Mouse (Mus musculus) mesoderm, embryonic 11.5 days (tissue): ENCODE data around the gene Vmn2r99.

ENCODE experiments used
- DNase-seq: peaks from one replicate; pipeline ENCODE4 v3.0.0-alpha.2; 2012; ENCODE audit warnings: low read depth, low spot score

The Vmn2r99 gene

DNA sequence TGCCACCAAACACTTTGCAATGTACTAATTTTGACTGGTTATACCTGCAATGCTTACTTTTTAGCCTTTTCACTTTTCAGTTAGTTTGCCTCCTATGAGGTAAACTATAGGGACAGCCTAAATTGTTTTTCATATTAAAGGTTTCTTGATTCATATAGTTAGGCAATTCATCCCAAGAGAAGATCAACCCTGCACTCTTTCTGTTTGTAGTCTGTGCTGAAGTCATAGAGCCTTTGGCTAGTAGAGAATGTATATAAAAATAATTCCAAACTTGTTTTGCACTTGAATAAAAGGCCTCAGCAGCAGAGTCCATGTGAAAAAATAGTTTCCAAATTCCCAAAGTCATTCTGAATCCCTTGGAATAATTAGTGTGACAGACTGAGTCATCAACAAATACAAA, at the start of gene Vmn2r99:
Gene Vmn2r99, plus strand, starts transcription at position 301 of the 400 bp plus-strand sequence.
- DNase-seq: no peak

- no peak for DNase-seq
Measured at GRCm38 (mm10) chr17:19437623-19438022, 75.9 kb downstream of the Vmn2r99 start.

GRCm38 (mm10) chr17:19444932-19445331, 83.2 kb downstream of the Vmn2r99 start:
- DNase-seq: no peak
